Mouse (Mus musculus) lung, postnatal 0 days (tissue): Measurements from ENCODE around the gene Cmss1. TPM values are rescaled to one million over a fixed set of nuclear protein-coding genes. Genes with fewer than 3 reads are reported as not detected.

ENCODE experiments used
- ATAC-seq: fragments of 200-750 bp; cut with Nextera tagmentation; 2 replicates; pipeline ENCODE4 v1.8.0; 2017; ENCODE audit warnings: moderate library complexity
- DNase-seq: peaks from one replicate; pipeline ENCODE4 v3.0.0-alpha.2; 2016; ENCODE audit warnings: low spot score
- H3K27ac ChIP-seq: fragments of 300-500 bp; sonication (generic); 2 replicates; pipeline ENCODE4 v1.5.1; 2014; ENCODE audit warnings: antibody characterized with exemption, mild to moderate bottlenecking, low read length, mixed read lengths
- H3K27me3 ChIP-seq: fragments of 300-500 bp; sonication (generic); replicated peaks from 2 replicates; pipeline ENCODE4 v1.6.1; 2014; ENCODE audit warnings: low read length, mixed read lengths; ENCODE audit not compliant: insufficient read depth
- H3K36me3 ChIP-seq: fragments of 300-500 bp; sonication (generic); 2 replicates; pipeline ENCODE4 v1.6.1; 2014; ENCODE audit warnings: low read length, mixed read lengths; ENCODE audit not compliant: insufficient read depth
- H3K4me1 ChIP-seq: fragments of 300-500 bp; sonication (generic); 2 replicates; pipeline ENCODE4 v1.6.1; 2014; ENCODE audit warnings: antibody characterized with exemption, low read depth, low read length, mixed read lengths; ENCODE audit not compliant: insufficient read depth
- H3K4me2 ChIP-seq: fragments of 300-500 bp; sonication (generic); replicated peaks from 2 replicates; pipeline ENCODE4 v1.6.1; 2014; ENCODE audit warnings: low read depth, mild to moderate bottlenecking, low read length, moderate library complexity, mixed read lengths
- H3K4me3 ChIP-seq: fragments of 300-500 bp; sonication (generic); 2 replicates; pipeline ENCODE4 v1.5.1; 2014; ENCODE audit warnings: low read depth, low read length
- H3K9ac ChIP-seq: fragments of 300-500 bp; sonication (generic); replicated peaks from 2 replicates; pipeline ENCODE4 v1.6.1; 2014; ENCODE audit warnings: low read depth, mild to moderate bottlenecking
- H3K9me3 ChIP-seq: fragments of 300-500 bp; sonication (generic); 2 replicates; pipeline ENCODE4 v1.6.1; 2016; ENCODE audit warnings: low read length, mixed read lengths
- CTCF ChIP-seq: IDR thresholded peaks from 2 replicates; pipeline ENCODE4 v1.5.1; 2016; ENCODE audit warnings: antibody characterized with exemption, mild to moderate bottlenecking
- EP300 ChIP-seq: IDR thresholded peaks from 2 replicates; pipeline ENCODE4 v1.6.1; 2016; ENCODE audit warnings: antibody characterized with exemption, mild to moderate bottlenecking, control low read depth
- WGBS: fragments of 180-500 bp; shearing (Covaris S2); extraction: QIAGEN DNeasy Blood & Tissue Kit; methylation state at CpG from one replicate; pipeline ENCODE4 v1.1.7; 2014; 5-methylcytosine and 5-hydroxymethylcytosine counted together
- polyA plus RNA-seq: library from polyadenylated mRNA; unstranded; fragments of >200 nt; fragmentation: Nextera tagmentation; extraction: Ambion mirVana; gene quantifications from 2 replicates; pipeline ENCODE4 v1.2.1, GENCODE M21; 2015

Gene Cmss1
- polyA plus RNA-seq, 1 experiment from 2014 or later: 23.1 TPM

- whole genome bisulfite sequencing: 60% methylated on average over 4 of the region's 4 CpGs
- H3K9ac ChIP-seq: no peak overlapping the region
- H3K27ac ChIP-seq: peak overlapping the region; percentile 28; the same call in 1 of the 2 replicates
- no peak for ATAC-seq
- H3K4me1 ChIP-seq: 0 out of 2 replicates have a peak, but pooled peaks cover 6% of the 10 kb centered on the region
- H3K9me3 ChIP-seq: no peaks in the 10 kb centered on the region
- H3K4me3 ChIP-seq: no peak overlapping the region
- H3K36me3 ChIP-seq: no peaks in the 10 kb centered on the region
- no peaks in the 10 kb centered on the region for H3K27me3 ChIP-seq
- DNase-seq: no peak
- TF ChIP-seq EP300: no peak
- TF ChIP-seq CTCF: no peak
- H3K4me2 ChIP-seq: no peak overlapping the region
Observed at GRCm38 (mm10) chr16:57317127-57317526, 289.5 kb downstream of the Cmss1 start.

- peak overlapping the region; percentile 67 for H3K27ac ChIP-seq
- DNase-seq: peak; percentile 69
- WGBS: 60% methylated on average over 9 of the region's 9 CpGs
- H3K9me3 ChIP-seq: no peaks in the 10 kb centered on the region
- no peak overlapping the region for H3K9ac ChIP-seq
- no peak for TF ChIP-seq CTCF
- peak; percentile 99 for TF ChIP-seq EP300
- H3K4me3 ChIP-seq: no peak overlapping the region
- H3K36me3 ChIP-seq: no peaks in the 10 kb centered on the region
- ATAC-seq: peak; percentile 80
- H3K4me2 ChIP-seq: no peak overlapping the region
- H3K27me3 ChIP-seq: no peaks in the 10 kb centered on the region
- 0 out of 2 replicates have a peak, but pooled peaks cover 6% of the 10 kb centered on the region for H3K4me1 ChIP-seq
Observed at GRCm38 (mm10) chr16:57315026-57315425, 291.6 kb downstream of the Cmss1 start.

- TF ChIP-seq CTCF (no peak), EP300 (no peak)
- Histone ChIP-seq H3K4me2 (no peak overlapping the region), H3K4me3 (no peak overlapping the region), H3K36me3 (no peaks in the 10 kb centered on the region), H3K27ac (peak overlapping the region; percentile 67; the same call in 1 of the 2 replicates), H3K9me3 (no peaks in the 10 kb centered on the region), H3K9ac (no peak overlapping the region), H3K4me1 (0 out of 2 replicates have a peak, but pooled peaks cover 6% of the 10 kb centered on the region), H3K27me3 (no peaks in the 10 kb centered on the region)
- ATAC-seq (no peak), DNase-seq (no peak)
- 89% methylated on average over 3 of the region's 3 CpGs for WGBS
Observed at GRCm38 (mm10) chr16:57314236-57314635, 292.4 kb downstream of the Cmss1 start.

- peak; percentile 38; the same call in 1 of the 2 replicates for TF ChIP-seq EP300
- TF ChIP-seq CTCF: no peak
- Histone ChIP-seq H3K4me1 (0 out of 2 replicates have a peak, but pooled peaks cover 6% of the 10 kb centered on the region), H3K9me3 (no peaks in the 10 kb centered on the region), H3K36me3 (no peaks in the 10 kb centered on the region), H3K27me3 (no peaks in the 10 kb centered on the region), H3K4me2 (no peak overlapping the region), H3K9ac (no peak overlapping the region), H3K27ac (no peak overlapping the region), H3K4me3 (no peak overlapping the region)
- WGBS: 69% methylated on average over 3 of the region's 3 CpGs
- DNase-seq (no peak), ATAC-seq (no peak)
Observed at GRCm38 (mm10) chr16:57313487-57313886, 293.2 kb downstream of the Cmss1 start.

- Histone ChIP-seq H3K27me3 (no peaks in the 10 kb centered on the region), H3K4me3 (no peak overlapping the region), H3K9ac (no peak overlapping the region), H3K27ac (0 out of 2 replicates have a peak overlapping the region, but pooled peaks have one; percentile 20), H3K4me1 (0 out of 2 replicates have a peak, but pooled peaks cover 6% of the 10 kb centered on the region), H3K4me2 (no peak overlapping the region), H3K9me3 (no peaks in the 10 kb centered on the region), H3K36me3 (no peaks in the 10 kb centered on the region)
- WGBS: 68% methylated on average over 2 of the region's 2 CpGs
- ATAC-seq: no peak
- no peak for DNase-seq
- TF ChIP-seq CTCF (no peak), EP300 (no peak)
Observed at GRCm38 (mm10) chr16:57312130-57312529, 294.5 kb downstream of the Cmss1 start.

GRCm38 (mm10) chr16:57305463-57305862 lies 301.2 kb downstream of the Cmss1 start:
- no peak overlapping the region for H3K4me3 ChIP-seq
- no peaks in the 10 kb centered on the region for H3K36me3 ChIP-seq
- H3K9me3 ChIP-seq: no peaks in the 10 kb centered on the region
- no peaks in the 10 kb centered on the region for H3K4me1 ChIP-seq
- no peak overlapping the region for H3K4me2 ChIP-seq
- TF ChIP-seq EP300 (no peak), CTCF (no peak)
- DNase-seq (no peak), ATAC-seq (no peak)
- H3K27me3 ChIP-seq: no peaks in the 10 kb centered on the region
- no peak overlapping the region for H3K9ac ChIP-seq
- WGBS: 77% methylated on average over 6 of the region's 6 CpGs
- H3K27ac ChIP-seq: no peak overlapping the region

- H3K9me3 ChIP-seq: no peaks in the 10 kb centered on the region
- WGBS: 58% methylated on average over 19 of the region's 19 CpGs
- no peaks in the 10 kb centered on the region for H3K36me3 ChIP-seq
- no peaks in the 10 kb centered on the region for H3K4me1 ChIP-seq
- no peak for TF ChIP-seq EP300
- TF ChIP-seq CTCF: no peak
- no peak overlapping the region for H3K27ac ChIP-seq
- H3K9ac ChIP-seq: no peak overlapping the region
- H3K27me3 ChIP-seq: no peaks in the 10 kb centered on the region
- ATAC-seq (no peak), DNase-seq (no peak)
- H3K4me3 ChIP-seq: no peak overlapping the region
- no peak overlapping the region for H3K4me2 ChIP-seq
Observed at GRCm38 (mm10) chr16:57303716-57304115, 302.9 kb downstream of the Cmss1 start.
